Mouse (Mus musculus): ENCODE measurements around the gene Gm3526. TPM values are rescaled to one million over a fixed set of nuclear protein-coding genes. Genes with fewer than 3 reads are reported as not detected.

Gene Gm3526
- polyA plus RNA-seq (2012; rRNA removed), result not detected in 2 replicates

GRCm38 (mm10) chr14:5260480-5260879 is at the start of gene Gm3526:
Gene Gm3526 (minus strand): TSS chr14:5260580.

Other genes with a start within 250 kb of the Gm3526 start
- not detected in 2 replicates for gene Gm3298, start 244.7 kb downstream of the Gm3526 start, polyA plus RNA-seq (2012; rRNA removed)
- gene 4930555G01Rik, start 210.0 kb downstream of the Gm3526 start, polyA plus RNA-seq (2012; rRNA removed), result not detected in 2 replicates
- gene Gm8281, start 189.5 kb downstream of the Gm3526 start, polyA plus RNA-seq (2012; rRNA removed), result not detected in 2 replicates
- not detected in 2 replicates for gene Gm8279, start 129.1 kb downstream of the Gm3526 start, polyA plus RNA-seq (2012; rRNA removed)
- not detected in 2 replicates for gene Gm3317, start 96.0 kb downstream of the Gm3526 start, polyA plus RNA-seq (2012; rRNA removed)
- not detected in 2 replicates for gene Gm8271, start 74.8 kb downstream of the Gm3526 start, polyA plus RNA-seq (2012; rRNA removed)
- gene Gm3542, start 74.3 kb upstream of the Gm3526 start, polyA plus RNA-seq (2012; rRNA removed), result not detected in 2 replicates
- gene Gm3500, start 128.5 kb upstream of the Gm3526 start, polyA plus RNA-seq (2012; rRNA removed), result 0.02 TPM in 1 of 2 replicates, not detected in the other
- gene Gm3194, start 194.9 kb upstream of the Gm3526 start, polyA plus RNA-seq (2012; rRNA removed), result 0.05 TPM in 2 replicates
- gene Gm8246, start 217.2 kb upstream of the Gm3526 start, polyA plus RNA-seq (2012; rRNA removed), result not detected in 2 replicates
- not detected in 2 replicates for gene Gm3187, start 223.6 kb upstream of the Gm3526 start, polyA plus RNA-seq (2012; rRNA removed)
- 0.05 TPM in 2 replicates for gene Gm3488, start 241.1 kb upstream of the Gm3526 start, polyA plus RNA-seq (2012; rRNA removed)